In genomic region chr2:105715409-105716115, GRCm38 (mm10) we compare ENCODE assay signal across 16 mouse cellular contexts. TPM values are rescaled to one million over a fixed set of nuclear protein-coding genes. Genes with fewer than 3 reads are reported as not detected.
A peak's percentile ranks its signal among the peaks of the same experiment; 100 is the strongest.
DNase-seq lines count a peak whose midpoint lies in the region; ATAC-seq and TF ChIP-seq lines count a peak whose summit lies in the region.
"Had no signal": no experiment of that assay in that cellular context is flagged by ENCODE, and none has a peak within 500 bp of the region (broad histone marks: within the 10 kb centered on the region; RNA-seq: fewer than 3 reads in every experiment).

No protein-coding gene starts in this region.

- H3K4me1 ChIP-seq in hindbrain, embryonic 15.5 days (replicated peaks) = peaks cover 13% of the 10 kb centered on the region; the same call in 1 of the 2 replicates
- 0 out of 2 replicates have a peak, but pooled peaks cover 2% of the 10 kb centered on the region for H3K4me1 ChIP-seq in hindbrain, embryonic 11.5 days (replicated peaks; ENCODE audit: control insufficient read depth, insufficient read depth, low read length)
- no peaks in the 10 kb centered on the region for H3K4me1 ChIP-seq in forebrain, postnatal 0 days (ENCODE audit: insufficient read depth)
- H3K4me1 ChIP-seq in midbrain, embryonic 16.5 days (ENCODE audit: control insufficient read depth, insufficient read depth, low read length) = no peaks in the 10 kb centered on the region
- H3K4me1 ChIP-seq in lung, adult 2 months (ENCODE audit: control insufficient read depth, insufficient read depth, low read length) = no peaks in the 10 kb centered on the region

- peak; percentile 78; the same call in 1 of the 2 replicates for ATAC-seq in hindbrain, embryonic 15.5 days (ENCODE audit: low FRiP score, low read depth)
- ATAC-seq in hindbrain, embryonic 11.5 days (ENCODE audit: low FRiP score) = no peak
- ATAC-seq in forebrain, postnatal 0 days = peak; percentile 71
- peak; percentile 64; the same call in 1 of the 2 replicates for ATAC-seq in midbrain, embryonic 16.5 days

- no peaks in the 10 kb centered on the region for H3K27me3 ChIP-seq in hindbrain, embryonic 15.5 days
- H3K27me3 ChIP-seq in hindbrain, embryonic 11.5 days (ENCODE audit: control insufficient read depth, insufficient read depth, low read length) = no peaks in the 10 kb centered on the region
- 0 out of 2 replicates have a peak, but pooled peaks cover 6% of the 10 kb centered on the region for H3K27me3 ChIP-seq in forebrain, postnatal 0 days (ENCODE audit: insufficient read depth, low read length)
- H3K27me3 ChIP-seq in midbrain, embryonic 16.5 days (ENCODE audit: control insufficient read depth, insufficient read depth, low read depth, low read length) = peaks cover 16% of the 10 kb centered on the region

- no peak for TF ChIP-seq POLR2A in brain, embryonic 14.5 days (IDR thresholded peaks at IDR 0.05; ENCODE audit: borderline replicate concordance, extremely low read depth, insufficient read depth, insufficient read length, poor library complexity, severe bottlenecking)
- no peak for TF ChIP-seq POLR2A in lung, adult 2 months (IDR thresholded peaks at IDR 0.05; ENCODE audit: borderline replicate concordance, extremely low read depth, low read depth, low read length)

- H3K4me2 ChIP-seq in hindbrain, embryonic 15.5 days = no peak overlapping the region
- no peak overlapping the region for H3K4me2 ChIP-seq in hindbrain, embryonic 11.5 days (replicated peaks; ENCODE audit: low read depth, low read length)
- no peak overlapping the region for H3K4me2 ChIP-seq in forebrain, postnatal 0 days (ENCODE audit: low read depth)
- H3K4me2 ChIP-seq in midbrain, embryonic 16.5 days (ENCODE audit: low read length) = no peak overlapping the region

- TF ChIP-seq CTCF in brain, embryonic 14.5 days (IDR thresholded peaks at IDR 0.05; ENCODE audit: borderline replicate concordance, extremely low read depth, insufficient read depth, insufficient read length) = no peak
- TF ChIP-seq CTCF in forebrain, postnatal 0 days (IDR thresholded peaks at IDR 0.05; ENCODE audit: low read depth) = no peak
- TF ChIP-seq CTCF in lung, adult 2 months (IDR thresholded peaks at IDR 0.05; ENCODE audit: insufficient read depth, low read length) = no peak

- WGBS in hindbrain, embryonic 15.5 days = 53% methylated on average over 8 of the region's 8 CpGs
- 81% methylated on average over 8 of the region's 8 CpGs for WGBS in hindbrain, embryonic 11.5 days
- WGBS in forebrain, postnatal 0 days = 32% methylated on average over 8 of the region's 8 CpGs
- WGBS in midbrain, embryonic 16.5 days = 50% methylated on average over 8 of the region's 8 CpGs
- WGBS in lung, adult 2 months = 84% methylated on average over 8 of the region's 8 CpGs

- no peaks in the 10 kb centered on the region for H3K36me3 ChIP-seq in hindbrain, embryonic 15.5 days
- no peaks in the 10 kb centered on the region for H3K36me3 ChIP-seq in hindbrain, embryonic 11.5 days (ENCODE audit: control insufficient read depth, insufficient read depth, low read length)
- H3K36me3 ChIP-seq in forebrain, postnatal 0 days (ENCODE audit: insufficient read depth) = no peaks in the 10 kb centered on the region
- no peaks in the 10 kb centered on the region for H3K36me3 ChIP-seq in midbrain, embryonic 16.5 days (ENCODE audit: control insufficient read depth, insufficient read depth, low read length)

- H3K9ac ChIP-seq in hindbrain, embryonic 15.5 days = no peak overlapping the region
- H3K9ac ChIP-seq in hindbrain, embryonic 11.5 days (ENCODE audit: low read depth, low read length) = no peak overlapping the region
- H3K9ac ChIP-seq in forebrain, postnatal 0 days = no peak overlapping the region
- H3K9ac ChIP-seq in midbrain, embryonic 16.5 days (ENCODE audit: low read depth, low read length) = no peak overlapping the region

- DNase-seq in hindbrain, embryonic 11.5 days (ENCODE audit: low spot score) = no peak
- peak; percentile 77 for DNase-seq in brain, embryonic 14.5 days (ENCODE audit: low read depth)
- DNase-seq in forebrain, postnatal 0 days = peak; percentile 38
- no peak for DNase-seq in lung, adult 2 months
- DNase-seq in thymus, adult 18-20 months = no peak
- no peak for DNase-seq in urinary bladder, postnatal 10 days (ENCODE audit: low spot score)
- DNase-seq: cerebellum, adult 11 months; gastrocnemius, adult 2 months; heart, postnatal 10 days; left cerebral cortex, postnatal 4 days; lung, postnatal 4 days; spleen, adult 18-20 months; thymus, postnatal 36 days had no signal

- peak overlapping the region; percentile 48 for H3K27ac ChIP-seq in hindbrain, embryonic 15.5 days (replicated peaks)
- H3K27ac ChIP-seq in hindbrain, embryonic 11.5 days (ENCODE audit: low read depth, low read length) = no peak overlapping the region
- no peak overlapping the region for H3K27ac ChIP-seq in forebrain, postnatal 0 days (ENCODE audit: low read depth, low read length)
- H3K27ac ChIP-seq in midbrain, embryonic 16.5 days (ENCODE audit: low read length) = peak overlapping the region; percentile 22; the same call in 1 of the 2 replicates
- H3K27ac ChIP-seq: gastrocnemius, adult 2 months had no signal

- no peaks in the 10 kb centered on the region for H3K9me3 ChIP-seq in hindbrain, embryonic 15.5 days
- no peaks in the 10 kb centered on the region for H3K9me3 ChIP-seq in hindbrain, embryonic 11.5 days (ENCODE audit: control insufficient read depth, low read length)
- H3K9me3 ChIP-seq in forebrain, postnatal 0 days (ENCODE audit: low read length) = no peaks in the 10 kb centered on the region
- no peaks in the 10 kb centered on the region for H3K9me3 ChIP-seq in midbrain, embryonic 16.5 days (replicated peaks; ENCODE audit: control insufficient read depth, low read length, poor library complexity, severe bottlenecking)

- H3K4me3 ChIP-seq in hindbrain, embryonic 15.5 days = no peak overlapping the region
- H3K4me3 ChIP-seq in hindbrain, embryonic 11.5 days (ENCODE audit: low read depth, low read length) = no peak overlapping the region
- H3K4me3 ChIP-seq in forebrain, postnatal 0 days (ENCODE audit: low read depth, low read length) = no peak overlapping the region
- no peak overlapping the region for H3K4me3 ChIP-seq in midbrain, embryonic 16.5 days (ENCODE audit: low read depth, low read length)
- H3K4me3 ChIP-seq in lung, adult 2 months (replicated peaks; ENCODE audit: extremely low read depth, low read depth, low read length) = no peak overlapping the region
- H3K4me3 ChIP-seq: gastrocnemius, adult 2 months had no signal

RNA-seq across cellular contexts. Expression of gene Pax6, which starts 46.9 kb away (rescaled TPM):
- 32.6 and 42.3 TPM in 2 replicates for polyA plus RNA-seq in hindbrain, embryonic 15.5 days (2015; fragmentation: Nextera tagmentation; extraction: Ambion mirVana)
- 23.9 and 26.8 TPM in 2 replicates for polyA plus RNA-seq in hindbrain, embryonic 11.5 days (2014; fragmentation: Nextera tagmentation; extraction: Ambion mirVana)
- 63.3 and 76.2 TPM in 2 replicates for polyA plus RNA-seq in brain, embryonic 14.5 days (2012; rRNA removed)
- total RNA-seq in forebrain, postnatal 0 days (2014; rRNA removed) = 19.0 and 32.9 TPM in 2 replicates
- polyA plus RNA-seq in forebrain, postnatal 0 days (2015; fragmentation: Nextera tagmentation; extraction: Ambion mirVana) = 14.6 and 19.0 TPM in 2 replicates
- 17.4 and 25.7 TPM in 2 replicates for polyA plus RNA-seq in midbrain, embryonic 16.5 days (2015; fragmentation: Nextera tagmentation; extraction: Ambion mirVana)
- polyA plus RNA-seq in lung, adult 2 months (2012; rRNA removed) = not detected in 2 replicates
- total RNA-seq: gastrocnemius, adult 2 months; heart, adult 8-10 months; heart, postnatal 10 days had no signal

Comparison
In these comparisons a context has a peak if more than half of its experiments do, and no peak if none do; other contexts are left out.
1. H3K27ac ChIP-seq: peak in hindbrain, embryonic 15.5 days (single experiment) and midbrain, embryonic 16.5 days (single experiment); none in hindbrain, embryonic 11.5 days (single experiment) and forebrain, postnatal 0 days (single experiment).
2. DNase-seq: peak in brain, embryonic 14.5 days (single experiment) and forebrain, postnatal 0 days (single experiment); none in hindbrain, embryonic 11.5 days (single experiment), lung, adult 2 months (single experiment), thymus, adult 18-20 months (0 of 2) and urinary bladder, postnatal 10 days (single experiment).
3. RNA of gene Pax6, which starts 46.9 kb away (polyA plus RNA-seq): 63.3 to 76.2 TPM in brain, embryonic 14.5 days, 32.6 to 42.3 TPM in hindbrain, embryonic 15.5 days, 23.9 to 26.8 TPM in hindbrain, embryonic 11.5 days, 14.6 to 19.0 TPM in forebrain, postnatal 0 days and 17.4 to 25.7 TPM in midbrain, embryonic 16.5 days; not detected in lung, adult 2 months; every median in the first group is over 10 times any median in the second.